ENCODE assay signal across 11 mouse cellular contexts in genomic region chr19:24861276-24861611, GRCm38 (mm10). TPM values are rescaled to one million over a fixed set of nuclear protein-coding genes. Genes with fewer than 3 reads are reported as not detected.
DNase-seq lines count a peak whose midpoint lies in the region; ATAC-seq and TF ChIP-seq lines count a peak whose summit lies in the region.
"Had no signal": no experiment of that assay in that cellular context is flagged by ENCODE, and none has a peak within 500 bp of the region (broad histone marks: within the 10 kb centered on the region; RNA-seq: fewer than 3 reads in every experiment).

No protein-coding gene starts in this region.

- peak; percentile 57; the same call in 1 of the 2 replicates for ATAC-seq in kidney, embryonic 16.5 days (ENCODE audit: low FRiP score, low TSS enrichment)
- ATAC-seq in embryonic facial prominence, embryonic 12.5 days (ENCODE audit: insufficient number of reproducible peaks, insufficient read depth, low FRiP score, low TSS enrichment), result no peak
- peak; percentile 24; the same call in 1 of the 2 replicates for ATAC-seq in hindbrain, postnatal 0 days
- ATAC-seq in midbrain, embryonic 16.5 days, result 0 out of 2 replicates have a peak, but pooled peaks have one; percentile 21
- no peak for ATAC-seq in megakaryocyte-erythroid progenitor cell, adult 5-6 weeks (replicated peaks; ENCODE audit: low FRiP score, low TSS enrichment, poor library complexity, severe bottlenecking)

- peaks cover 12% of the 10 kb centered on the region; the same call in 1 of the 2 replicates for H3K27me3 ChIP-seq in kidney, embryonic 16.5 days (ENCODE audit: insufficient read depth, low read length)
- peaks cover 12% of the 10 kb centered on the region; the same call in 1 of the 2 replicates for H3K27me3 ChIP-seq in embryonic facial prominence, embryonic 12.5 days
- H3K27me3 ChIP-seq in hindbrain, postnatal 0 days (ENCODE audit: insufficient read depth, low read length), result peaks cover 9% of the 10 kb centered on the region
- H3K27me3 ChIP-seq in midbrain, embryonic 16.5 days (ENCODE audit: control insufficient read depth, insufficient read depth, low read depth, low read length), result peaks cover 19% of the 10 kb centered on the region

- H3K9me3 ChIP-seq in kidney, embryonic 16.5 days (ENCODE audit: low read length), result no peaks in the 10 kb centered on the region
- no peaks in the 10 kb centered on the region for H3K9me3 ChIP-seq in embryonic facial prominence, embryonic 12.5 days
- H3K9me3 ChIP-seq in hindbrain, postnatal 0 days (ENCODE audit: low read length), result no peaks in the 10 kb centered on the region
- no peaks in the 10 kb centered on the region for H3K9me3 ChIP-seq in midbrain, embryonic 16.5 days (replicated peaks; ENCODE audit: control insufficient read depth, low read length, poor library complexity, severe bottlenecking)

- no peak for DNase-seq in kidney, postnatal 4 days
- no peak for DNase-seq in hindbrain, postnatal 0 days (ENCODE audit: low spot score)
- no peak for DNase-seq in embryo, embryonic 9.5 days (ENCODE audit: extremely low spot score)
- no peak for DNase-seq in gastrocnemius, postnatal 14 days
- DNase-seq: spleen, adult 18-20 months had no signal

- no peak overlapping the region for H3K27ac ChIP-seq in kidney, embryonic 16.5 days (ENCODE audit: low read length)
- no peak overlapping the region for H3K27ac ChIP-seq in embryonic facial prominence, embryonic 12.5 days
- H3K27ac ChIP-seq in hindbrain, postnatal 0 days, result no peak overlapping the region
- no peak overlapping the region for H3K27ac ChIP-seq in midbrain, embryonic 16.5 days (ENCODE audit: low read length)

- WGBS in kidney, embryonic 16.5 days, result 13% methylated on average over 13 of the region's 13 CpGs
- 21% methylated on average over 13 of the region's 13 CpGs for WGBS in embryonic facial prominence, embryonic 12.5 days
- 15% methylated on average over 13 of the region's 13 CpGs for WGBS in hindbrain, postnatal 0 days
- 20% methylated on average over 13 of the region's 13 CpGs for WGBS in midbrain, embryonic 16.5 days

- intact Hi-C loops in gastrocnemius, postnatal 14 days (cut with DNase I; ENCODE audit: low total_unique reads), result no loop called here

- peak overlapping the region; percentile 55 for H3K4me3 ChIP-seq in kidney, embryonic 16.5 days (ENCODE audit: low read length)
- peak overlapping the region; percentile 45 for H3K4me3 ChIP-seq in embryonic facial prominence, embryonic 12.5 days
- H3K4me3 ChIP-seq in hindbrain, postnatal 0 days (ENCODE audit: low read length), result peak overlapping the region; percentile 44
- H3K4me3 ChIP-seq in midbrain, embryonic 16.5 days (ENCODE audit: low read depth, low read length), result peak overlapping the region; percentile 37

- no peak for TF ChIP-seq CTCF in hindbrain, postnatal 0 days (IDR thresholded peaks at IDR 0.05; ENCODE audit: low read depth)

- no peaks in the 10 kb centered on the region for H3K36me3 ChIP-seq in kidney, embryonic 16.5 days (ENCODE audit: insufficient read depth, low read length)
- no peaks in the 10 kb centered on the region for H3K36me3 ChIP-seq in embryonic facial prominence, embryonic 12.5 days
- H3K36me3 ChIP-seq in hindbrain, postnatal 0 days (ENCODE audit: insufficient read depth, low read length), result no peaks in the 10 kb centered on the region
- H3K36me3 ChIP-seq in midbrain, embryonic 16.5 days (ENCODE audit: control insufficient read depth, insufficient read depth, low read length), result no peaks in the 10 kb centered on the region

- peaks cover 4% of the 10 kb centered on the region for H3K4me1 ChIP-seq in kidney, embryonic 16.5 days (ENCODE audit: insufficient read depth, low read length)
- H3K4me1 ChIP-seq in embryonic facial prominence, embryonic 12.5 days, result peaks cover 3% of the 10 kb centered on the region; the same call in 1 of the 2 replicates
- no peaks in the 10 kb centered on the region for H3K4me1 ChIP-seq in hindbrain, postnatal 0 days (ENCODE audit: insufficient read depth, low read length)
- peaks cover 6% of the 10 kb centered on the region for H3K4me1 ChIP-seq in midbrain, embryonic 16.5 days (ENCODE audit: control insufficient read depth, insufficient read depth, low read length)

- peak overlapping the region; percentile 59 for H3K9ac ChIP-seq in kidney, embryonic 16.5 days (replicated peaks; ENCODE audit: low read length)
- H3K9ac ChIP-seq in embryonic facial prominence, embryonic 12.5 days, result peak overlapping the region; percentile 52
- H3K9ac ChIP-seq in hindbrain, postnatal 0 days (replicated peaks; ENCODE audit: low read length), result peak overlapping the region; percentile 37; the same call in 1 of the 2 replicates
- H3K9ac ChIP-seq in midbrain, embryonic 16.5 days (ENCODE audit: low read depth, low read length), result peak overlapping the region; percentile 53; the same call in 1 of the 2 replicates

- H3K4me2 ChIP-seq in kidney, embryonic 16.5 days (replicated peaks; ENCODE audit: low read depth, low read length), result peak overlapping the region; percentile 81
- H3K4me2 ChIP-seq in embryonic facial prominence, embryonic 12.5 days (replicated peaks), result peak overlapping the region; percentile 70
- H3K4me2 ChIP-seq in hindbrain, postnatal 0 days (ENCODE audit: low read depth, low read length), result peak overlapping the region; percentile 69
- peak overlapping the region; percentile 69 for H3K4me2 ChIP-seq in midbrain, embryonic 16.5 days (ENCODE audit: low read length)

RNA-seq across cellular contexts. Expression of gene Pgm5, which starts 0.4 kb away (rescaled TPM):
- polyA plus RNA-seq in kidney, embryonic 16.5 days (2015; fragmentation: Nextera tagmentation; extraction: Ambion mirVana), result 1.5 and 1.6 TPM in 2 replicates
- polyA plus RNA-seq in embryonic facial prominence, embryonic 12.5 days (2016; fragmentation: Nextera tagmentation; extraction: Ambion mirVana), result 3.2 and 3.3 TPM in 2 replicates
- 33.1 and 33.3 TPM in 2 replicates for total RNA-seq in hindbrain, postnatal 0 days (2014; rRNA removed)
- 1.4 and 2.1 TPM in 2 replicates for polyA plus RNA-seq in hindbrain, postnatal 0 days (2015; fragmentation: Nextera tagmentation; extraction: Ambion mirVana)
- 0.63 and 0.83 TPM in 2 replicates for polyA plus RNA-seq in midbrain, embryonic 16.5 days (2015; fragmentation: Nextera tagmentation; extraction: Ambion mirVana)
- not detected in 2 replicates for total RNA-seq in megakaryocyte-erythroid progenitor cell, adult 5-6 weeks (2014; fragmentation: Nextera tagmentation)
- not detected in 2 replicates for total RNA-seq in megakaryocyte-erythroid progenitor cell, adult 5-6 weeks (2017)
- total RNA-seq in gastrocnemius, postnatal 14 days (2021), result 10 to 100 TPM; 15.8 to 24.1 TPM
- total RNA-seq: MEL had no signal

RNA-seq across cellular contexts. Expression of gene Gm10053, which starts 14.2 kb away (rescaled TPM):
- polyA plus RNA-seq in kidney, embryonic 16.5 days (2015; fragmentation: Nextera tagmentation; extraction: Ambion mirVana), result 288 and 300 TPM in 2 replicates
- polyA plus RNA-seq in embryonic facial prominence, embryonic 12.5 days (2016; fragmentation: Nextera tagmentation; extraction: Ambion mirVana), result 211 and 218 TPM in 2 replicates
- 37.5 and 40.3 TPM in 2 replicates for total RNA-seq in hindbrain, postnatal 0 days (2014; rRNA removed)
- polyA plus RNA-seq in hindbrain, postnatal 0 days (2015; fragmentation: Nextera tagmentation; extraction: Ambion mirVana), result 363 and 365 TPM in 2 replicates
- polyA plus RNA-seq in midbrain, embryonic 16.5 days (2015; fragmentation: Nextera tagmentation; extraction: Ambion mirVana), result 243 and 260 TPM in 2 replicates
- 165 and 186 TPM in 2 replicates for total RNA-seq in megakaryocyte-erythroid progenitor cell, adult 5-6 weeks (2014; fragmentation: Nextera tagmentation)
- 47.6 and 162 TPM in 2 replicates for total RNA-seq in megakaryocyte-erythroid progenitor cell, adult 5-6 weeks (2017)
- 100 to 1,000 TPM; 512 to 650 TPM for total RNA-seq in gastrocnemius, postnatal 14 days (2021)

RNA-seq across cellular contexts. Expression of gene Foxd4, which starts 39.8 kb away (rescaled TPM):
- polyA plus RNA-seq in kidney, embryonic 16.5 days (2015; fragmentation: Nextera tagmentation; extraction: Ambion mirVana), result not detected in 2 replicates
- polyA plus RNA-seq in embryonic facial prominence, embryonic 12.5 days (2016; fragmentation: Nextera tagmentation; extraction: Ambion mirVana), result not detected in 2 replicates
- total RNA-seq in hindbrain, postnatal 0 days (2014; rRNA removed), result not detected in 2 replicates
- 0.14 TPM in 1 of 2 replicates, not detected in the other for polyA plus RNA-seq in hindbrain, postnatal 0 days (2015; fragmentation: Nextera tagmentation; extraction: Ambion mirVana)
- 0.15 and 0.21 TPM in 2 replicates for polyA plus RNA-seq in midbrain, embryonic 16.5 days (2015; fragmentation: Nextera tagmentation; extraction: Ambion mirVana)
- not detected in 2 replicates for total RNA-seq in megakaryocyte-erythroid progenitor cell, adult 5-6 weeks (2014; fragmentation: Nextera tagmentation)
- not detected in 2 replicates for total RNA-seq in megakaryocyte-erythroid progenitor cell, adult 5-6 weeks (2017)
- not detected for total RNA-seq in gastrocnemius, postnatal 14 days (2021)
- total RNA-seq: MEL had no signal
- polyA plus RNA-seq: large intestine, adult 2 months had no signal

Comparison
In these comparisons a context has a peak if more than half of its experiments do, and no peak if none do; other contexts are left out.
1. ATAC-seq: peak in kidney, embryonic 16.5 days (single experiment), hindbrain, postnatal 0 days (single experiment) and midbrain, embryonic 16.5 days (single experiment); none in embryonic facial prominence, embryonic 12.5 days (single experiment) and megakaryocyte-erythroid progenitor cell, adult 5-6 weeks (single experiment).
2. Peak in every context shown above with its lines, with median percentiles within 50 percentile points of each other: H3K4me2 ChIP-seq, H3K4me3 ChIP-seq and H3K9ac ChIP-seq.